Mouse (Mus musculus): ENCODE results near the gene Siglec1. TPM values are rescaled to one million over a fixed set of nuclear protein-coding genes. Genes with fewer than 3 reads are reported as not detected.
"Not testable (repeated sequence)": the region's sequence is repeated elsewhere in the genome, so short reads cannot be mapped to it uniquely, and the experiment has no call there.

Siglec1 gene
- polyA plus RNA-seq, 1 experiment from 2014 or later: 0.27 TPM

DNA sequence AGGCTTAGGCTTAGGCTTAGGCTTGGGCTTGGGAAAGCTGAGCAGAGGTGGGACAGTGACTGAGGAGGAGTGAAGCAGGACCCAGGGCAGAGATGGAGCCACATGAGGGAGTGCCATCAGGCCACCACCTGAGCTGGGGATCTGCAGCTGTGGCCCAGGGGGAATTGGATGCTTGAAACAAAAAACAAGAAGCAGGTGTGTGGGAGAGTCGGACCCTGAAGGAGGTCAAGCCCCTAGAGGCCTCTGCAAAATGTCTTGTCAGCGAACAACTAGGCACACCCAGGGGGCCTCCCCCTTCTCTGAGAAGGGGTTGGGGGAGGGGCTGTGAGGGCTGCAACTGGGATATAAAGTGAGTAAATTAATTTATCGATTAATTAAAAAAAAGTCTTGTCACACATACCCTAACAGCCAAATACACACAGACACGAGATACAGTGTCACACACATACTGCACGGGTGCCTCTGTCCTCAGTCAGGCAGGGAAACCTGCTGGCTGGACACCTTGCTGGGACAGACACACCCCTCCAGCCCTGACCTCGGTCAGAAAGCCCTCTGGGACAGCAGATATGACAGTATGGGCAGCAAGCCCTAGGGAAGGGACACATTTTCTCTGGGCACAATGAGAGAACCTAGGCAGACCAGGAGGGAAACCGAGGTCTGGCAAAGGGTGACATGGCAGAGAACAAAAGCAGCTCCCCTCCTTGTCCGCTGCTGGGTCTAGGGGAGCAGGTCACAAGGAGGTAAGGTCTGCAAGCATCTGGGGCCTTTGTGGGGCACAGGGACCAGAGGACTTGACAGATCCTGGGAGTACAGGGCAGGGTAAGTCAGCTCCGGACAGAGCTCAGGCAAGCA, 39.6 kb upstream of the Siglec1 start:
- Histone ChIP-seq H3K27ac (no peak overlapping the region), H3K4me3 (no peak overlapping the region), H3K4me1 (peaks cover 9% of the 10 kb centered on the region), H3K9ac (no peak overlapping the region), H3K27me3 (replicated peaks) (no peaks in the 10 kb centered on the region), H3K36me3 (replicated peaks) (no peaks in the 10 kb centered on the region), H3K9me3 (no peaks in the 10 kb centered on the region), H3K4me2 (no peak overlapping the region)
- 49% methylated on average over 9 of the region's 9 CpGs for WGBS
- ATAC-seq (replicated peaks): 0 out of 2 replicates have a peak, but pooled peaks have one; percentile 42

DNA sequence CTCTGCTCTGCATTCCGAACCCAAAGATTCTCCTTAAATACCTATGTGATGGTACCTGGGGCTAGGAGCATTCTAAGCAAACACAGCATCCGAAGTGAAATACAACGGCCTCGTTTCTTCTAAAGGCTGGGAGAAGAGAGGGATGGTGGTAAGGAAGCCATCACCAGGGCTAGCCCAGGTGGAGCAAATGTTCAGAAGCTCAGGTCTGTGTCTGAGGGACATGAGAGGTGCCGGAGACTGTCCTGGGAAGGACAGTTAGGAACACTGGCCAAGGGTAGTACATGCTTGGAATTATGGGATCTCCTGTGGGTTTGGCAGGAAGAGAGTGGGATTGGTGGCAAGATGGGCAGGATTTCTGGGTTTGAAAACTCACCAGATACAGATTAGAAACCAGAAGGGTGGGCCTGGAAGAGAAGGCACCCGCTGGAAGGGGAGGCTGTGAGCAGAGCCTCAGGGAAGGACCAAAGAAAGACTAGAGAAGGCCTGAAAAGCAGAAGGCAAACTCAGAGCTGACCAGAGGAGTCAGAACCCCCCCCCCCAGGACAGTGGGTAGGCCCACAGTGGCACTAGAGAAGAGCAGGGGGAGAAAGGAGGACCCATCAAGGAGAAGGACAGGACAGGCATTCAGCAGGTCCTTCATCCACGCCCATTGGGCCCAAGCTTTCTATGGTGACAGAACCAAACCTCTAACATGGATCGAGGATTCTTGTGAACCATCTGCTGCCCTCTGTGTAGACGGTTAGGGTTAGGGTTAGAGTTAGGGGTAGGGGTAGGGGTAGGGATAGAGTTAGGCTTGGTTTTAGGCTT, 38.8 kb upstream of the Siglec1 start:
- Histone ChIP-seq H3K9me3 (no peaks in the 10 kb centered on the region), H3K4me1 (peaks cover 9% of the 10 kb centered on the region), H3K9ac (no peak overlapping the region), H3K4me2 (no peak overlapping the region), H3K36me3 (replicated peaks) (no peaks in the 10 kb centered on the region), H3K4me3 (no peak overlapping the region), H3K27me3 (replicated peaks) (no peaks in the 10 kb centered on the region), H3K27ac (no peak overlapping the region)
- WGBS: 93% methylated on average over 9 of the region's 9 CpGs
- no peak for ATAC-seq (replicated peaks)

GRCm38 (mm10) chr2:131124166-131124565, 37.6 kb upstream of the Siglec1 start:
- no peaks in the 10 kb centered on the region for H3K36me3 ChIP-seq (replicated peaks)
- H3K27me3 ChIP-seq (replicated peaks): no peaks in the 10 kb centered on the region
- H3K9ac ChIP-seq: no peak overlapping the region
- H3K4me3 ChIP-seq: no peak overlapping the region
- 77% methylated on average over 3 of the region's 3 CpGs for WGBS
- no peaks in the 10 kb centered on the region for H3K9me3 ChIP-seq
- no peak overlapping the region for H3K27ac ChIP-seq
- H3K4me2 ChIP-seq: no peak overlapping the region
- no peak for ATAC-seq (replicated peaks)
- H3K4me1 ChIP-seq: peaks cover 9% of the 10 kb centered on the region

GRCm38 (mm10) chr2:131118968-131119574, 32.5 kb upstream of the Siglec1 start:
- no peak overlapping the region for H3K27ac ChIP-seq
- no peak overlapping the region for H3K9ac ChIP-seq
- ATAC-seq (replicated peaks): no peak
- no peak overlapping the region for H3K4me3 ChIP-seq
- no peak overlapping the region for H3K4me2 ChIP-seq
- 89% methylated on average over 2 of the region's 2 CpGs for WGBS
- no peaks in the 10 kb centered on the region for H3K36me3 ChIP-seq (replicated peaks)
- H3K27me3 ChIP-seq (replicated peaks): no peaks in the 10 kb centered on the region
- H3K9me3 ChIP-seq: no peaks in the 10 kb centered on the region
- H3K4me1 ChIP-seq: no peaks in the 10 kb centered on the region

DNA sequence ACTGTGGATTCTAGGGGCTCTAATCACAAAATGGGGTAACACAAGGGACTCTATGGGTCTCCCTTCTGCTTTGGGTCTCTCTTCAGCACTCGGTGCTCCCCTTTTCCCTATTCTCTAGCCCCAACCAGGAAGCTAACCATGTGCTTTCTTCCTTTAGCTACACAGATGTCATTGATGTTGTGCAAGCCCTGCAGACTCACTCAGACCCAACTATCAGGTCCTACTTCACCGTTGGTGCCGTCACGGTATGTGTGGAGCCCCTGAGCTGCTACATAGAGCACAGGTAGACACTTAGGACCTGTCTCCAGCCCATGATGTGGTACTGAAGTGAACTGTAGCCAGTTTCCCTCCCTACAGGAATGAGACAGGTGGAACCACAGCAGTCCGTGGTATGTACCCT, 19.4 kb upstream of the Siglec1 start:
- Histone ChIP-seq H3K9ac (no peak overlapping the region), H3K9me3 (no peaks in the 10 kb centered on the region), H3K4me3 (no peak overlapping the region), H3K27ac (no peak overlapping the region), H3K4me1 (no peaks in the 10 kb centered on the region), H3K36me3 (replicated peaks) (no peaks in the 10 kb centered on the region), H3K4me2 (no peak overlapping the region), H3K27me3 (replicated peaks) (no peaks in the 10 kb centered on the region)
- ATAC-seq (replicated peaks): no peak
- WGBS: 96% methylated on average over 5 of the region's 5 CpGs

DNA sequence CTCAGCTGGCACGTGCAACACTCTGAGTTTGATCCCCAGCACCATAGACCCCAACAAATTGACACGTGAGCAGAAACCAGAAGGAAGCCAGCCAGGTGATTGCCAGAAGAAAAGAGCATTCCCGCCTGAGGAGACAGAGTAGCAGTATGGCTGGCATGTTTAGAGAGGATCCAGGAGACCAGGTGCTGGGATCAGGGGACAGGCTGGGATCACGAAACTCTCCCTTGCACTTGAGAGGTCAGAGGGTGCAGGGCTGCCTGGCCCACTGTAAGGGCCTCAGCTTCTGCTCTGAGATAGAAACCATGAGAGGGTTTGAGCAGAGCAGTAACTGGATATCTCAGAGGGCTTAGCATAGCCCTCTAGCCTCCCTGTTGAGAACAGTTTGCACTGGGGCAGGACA, 18.5 kb upstream of the Siglec1 start:
- H3K27ac ChIP-seq; H3K27me3 ChIP-seq (replicated peaks); H3K36me3 ChIP-seq (replicated peaks); H3K9me3 ChIP-seq; H3K4me1 ChIP-seq; H3K9ac ChIP-seq; H3K4me3 ChIP-seq; ATAC-seq (replicated peaks); H3K4me2 ChIP-seq: not testable (repeated sequence)
- WGBS: 67% methylated on average over 4 of the region's 4 CpGs

GRCm38 (mm10) chr2:131104021-131104420, 17.5 kb upstream of the Siglec1 start:
- Histone ChIP-seq H3K4me2 (no peak overlapping the region), H3K27ac (no peak overlapping the region), H3K36me3 (replicated peaks) (no peaks in the 10 kb centered on the region), H3K9me3 (no peaks in the 10 kb centered on the region), H3K4me1 (no peaks in the 10 kb centered on the region), H3K4me3 (no peak overlapping the region), H3K27me3 (replicated peaks) (no peaks in the 10 kb centered on the region), H3K9ac (no peak overlapping the region)
- no peak for ATAC-seq (replicated peaks)
- 94% methylated on average over 4 of the region's 4 CpGs for WGBS

DNA sequence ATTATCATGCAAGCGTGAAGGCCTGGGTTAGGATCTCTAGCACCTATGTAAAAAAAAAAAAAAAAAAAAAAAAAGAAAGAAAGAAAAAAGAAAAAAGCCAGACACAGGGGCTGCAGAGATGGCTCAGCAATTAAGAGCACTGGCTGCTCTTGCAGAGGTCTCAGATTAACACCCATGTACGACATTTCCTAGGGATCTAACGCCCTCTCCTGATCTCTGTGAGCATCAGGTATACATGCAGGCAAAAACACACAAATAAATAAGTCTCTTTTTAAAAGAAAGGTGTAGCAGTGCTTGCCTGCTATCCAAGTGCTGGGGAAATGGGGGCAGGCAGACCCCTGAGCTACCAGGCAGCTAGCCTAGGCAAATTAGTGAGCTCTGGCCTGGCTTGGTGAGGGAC, 15.0 kb upstream of the Siglec1 start:
- H3K4me1 ChIP-seq: no peaks in the 10 kb centered on the region
- H3K4me2 ChIP-seq: no peak overlapping the region
- no peaks in the 10 kb centered on the region for H3K36me3 ChIP-seq (replicated peaks)
- 48% methylated on average over 3 of the region's 3 CpGs for whole genome bisulfite sequencing
- H3K27ac ChIP-seq: no peak overlapping the region
- H3K9me3 ChIP-seq: no peaks in the 10 kb centered on the region
- ATAC-seq (replicated peaks): no peak
- H3K9ac ChIP-seq: no peak overlapping the region
- no peaks in the 10 kb centered on the region for H3K27me3 ChIP-seq (replicated peaks)
- no peak overlapping the region for H3K4me3 ChIP-seq

- Histone ChIP-seq H3K4me2 (no peak overlapping the region), H3K9me3 (no peaks in the 10 kb centered on the region), H3K27ac (no peak overlapping the region), H3K36me3 (replicated peaks) (no peaks in the 10 kb centered on the region), H3K4me1 (no peaks in the 10 kb centered on the region), H3K9ac (no peak overlapping the region), H3K27me3 (replicated peaks) (no peaks in the 10 kb centered on the region), H3K4me3 (no peak overlapping the region)
- WGBS: 75% methylated on average over 4 of the region's 4 CpGs
- no peak for ATAC-seq (replicated peaks)
These were observed 10.5 kb upstream of the Siglec1 start for GRCm38 (mm10) chr2:131097087-131097486.

DNA sequence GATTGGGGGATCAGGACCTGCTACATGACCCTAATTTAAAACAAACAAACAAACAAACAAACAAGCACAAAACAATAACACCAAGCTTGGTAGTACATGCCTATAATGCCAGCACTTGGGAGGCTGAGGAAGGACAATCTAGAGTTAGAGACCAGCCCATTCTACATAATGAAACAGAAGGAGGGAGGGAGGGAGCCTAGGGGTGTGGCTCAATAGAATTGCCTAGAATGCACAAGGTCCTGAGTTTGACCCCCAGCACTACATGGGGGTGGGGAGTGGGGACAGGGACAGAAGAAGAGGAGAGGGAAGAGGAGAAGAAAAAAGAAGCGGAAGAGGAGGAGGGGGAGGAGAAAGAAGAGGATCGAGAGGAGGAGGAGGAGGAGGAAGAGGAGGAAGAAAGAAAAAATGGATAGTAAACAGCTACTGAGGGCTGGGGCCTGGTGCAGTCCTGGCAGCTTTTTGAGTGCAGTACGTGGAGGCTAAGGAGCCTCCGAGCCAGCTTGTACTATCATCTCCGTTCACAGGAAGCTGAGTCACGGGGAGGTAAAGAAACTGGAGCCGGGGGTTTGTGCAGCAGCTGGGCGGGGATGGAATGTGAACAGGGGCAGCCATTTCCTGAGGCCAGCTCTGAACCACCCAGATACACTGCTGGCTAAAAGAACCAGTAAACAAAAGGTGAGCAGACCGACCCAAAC, 9.7 kb upstream of the Siglec1 start:
- Histone ChIP-seq H3K27me3 (replicated peaks) (no peaks in the 10 kb centered on the region), H3K4me3 (no peak overlapping the region), H3K27ac (no peak overlapping the region), H3K9ac (no peak overlapping the region), H3K36me3 (replicated peaks) (no peaks in the 10 kb centered on the region), H3K4me2 (no peak overlapping the region), H3K9me3 (no peaks in the 10 kb centered on the region), H3K4me1 (no peaks in the 10 kb centered on the region)
- WGBS: 22% methylated on average over 9 of the region's 9 CpGs
- ATAC-seq (replicated peaks): no peak

GRCm38 (mm10) chr2:131094823-131095222, 8.3 kb upstream of the Siglec1 start:
- Histone ChIP-seq H3K4me2 (no peak overlapping the region), H3K27ac (no peak overlapping the region), H3K27me3 (replicated peaks) (no peaks in the 10 kb centered on the region), H3K4me3 (no peak overlapping the region), H3K9me3 (no peaks in the 10 kb centered on the region), H3K36me3 (replicated peaks) (no peaks in the 10 kb centered on the region), H3K4me1 (no peaks in the 10 kb centered on the region), H3K9ac (no peak overlapping the region)
- ATAC-seq (replicated peaks): peak; percentile 37; the same call in 1 of the 2 replicates
- WGBS: 0% methylated on average over 1 of the region's 1 CpGs

GRCm38 (mm10) chr2:131093577-131093976, 7.0 kb upstream of the Siglec1 start:
- Histone ChIP-seq H3K36me3 (replicated peaks) (no peaks in the 10 kb centered on the region), H3K4me3 (no peak overlapping the region), H3K27me3 (replicated peaks) (no peaks in the 10 kb centered on the region), H3K9ac (no peak overlapping the region), H3K9me3 (no peaks in the 10 kb centered on the region), H3K4me1 (no peaks in the 10 kb centered on the region), H3K27ac (no peak overlapping the region), H3K4me2 (no peak overlapping the region)
- no peak for ATAC-seq (replicated peaks)
- WGBS: 87% methylated on average over 5 of the region's 5 CpGs
